Mouse (Mus musculus) macrophage (primary cell): ENCODE results near the gene Txndc2. TPM values are rescaled to one million over a fixed set of nuclear protein-coding genes. Genes with fewer than 3 reads are reported as not detected.
"Not testable (repeated sequence)": the region's sequence is repeated elsewhere in the genome, so short reads cannot be mapped to it uniquely, and the experiment has no call there.

Experiments
- H3K27ac ChIP-seq: fragments of 350-480 bp; formaldehyde crosslinking; 2 replicates; pipeline ENCODE4 v1.9.0; 2021
- H3K36me3 ChIP-seq: fragments of 350-480 bp; formaldehyde crosslinking; 2 replicates; pipeline ENCODE4 v1.9.0; 2021; ENCODE audit errors: inconsistent target
- H3K4me3 ChIP-seq: fragments of 350-480 bp; formaldehyde crosslinking; 2 replicates; pipeline ENCODE4 v1.9.0; 2021; ENCODE audit errors: inconsistent target
- H3K79me2 ChIP-seq: fragments of 350-480 bp; formaldehyde crosslinking; 2 replicates; pipeline ENCODE4 v1.9.0; 2021; ENCODE audit errors: inconsistent target
- WGBS: methylation state at CpG from one replicate; pipeline ENCODE4 v1.1.7; 2026; ENCODE audit warnings: inconsistent platforms; ENCODE audit not compliant: missing documents; 5-methylcytosine and 5-hydroxymethylcytosine counted together
- polyA plus RNA-seq: library from polyadenylated mRNA; stranded (reverse); fragments of 250-400 nt; gene quantifications from 3 replicates; pipeline ENCODE4 v1.2.4, GENCODE M21; 2018; ENCODE audit warnings: inconsistent platforms

The Txndc2 gene
- polyA plus RNA-seq, 1 experiment from 2014 or later = 0.10 TPM

DNA sequence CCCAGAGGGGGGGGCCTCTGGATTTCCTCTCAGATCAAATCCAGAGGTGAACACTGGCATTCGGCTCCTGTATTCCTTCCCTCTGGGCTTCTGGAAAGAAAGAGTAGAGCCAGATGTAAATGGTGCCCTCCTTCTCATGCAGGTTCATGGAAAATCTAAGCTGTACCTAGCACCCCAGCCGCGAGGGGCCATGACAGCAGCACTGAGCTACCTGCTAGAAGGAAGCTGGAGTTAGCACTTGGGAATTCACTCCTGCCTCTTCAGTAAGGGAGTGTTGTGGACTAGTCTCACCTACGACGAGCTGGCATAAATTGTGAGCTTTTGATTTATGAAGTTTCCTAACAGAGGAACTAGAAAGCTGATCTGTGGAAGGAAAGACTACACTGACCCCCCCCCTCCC is 1.6 kb upstream of the Txndc2 start:
- WGBS = 64% methylated on average over 5 of the region's 5 CpGs
- no peaks in the 10 kb centered on the region for H3K36me3 ChIP-seq
- no peak overlapping the region for H3K4me3 ChIP-seq
- 0 out of 2 replicates have a peak overlapping the region, but pooled peaks have one; percentile 10 for H3K27ac ChIP-seq
- no peaks in the 10 kb centered on the region for H3K79me2 ChIP-seq

- H3K27ac ChIP-seq = peak overlapping the region; percentile 10; the same call in 1 of the 2 replicates
- WGBS = 24% methylated on average over 10 of the region's 10 CpGs
- no peaks in the 10 kb centered on the region for H3K36me3 ChIP-seq
- no peaks in the 10 kb centered on the region for H3K79me2 ChIP-seq
- H3K4me3 ChIP-seq = no peak overlapping the region
Observed at GRCm38 (mm10) chr17:65643051-65643521, 1.1 kb upstream of the Txndc2 start.

DNA sequence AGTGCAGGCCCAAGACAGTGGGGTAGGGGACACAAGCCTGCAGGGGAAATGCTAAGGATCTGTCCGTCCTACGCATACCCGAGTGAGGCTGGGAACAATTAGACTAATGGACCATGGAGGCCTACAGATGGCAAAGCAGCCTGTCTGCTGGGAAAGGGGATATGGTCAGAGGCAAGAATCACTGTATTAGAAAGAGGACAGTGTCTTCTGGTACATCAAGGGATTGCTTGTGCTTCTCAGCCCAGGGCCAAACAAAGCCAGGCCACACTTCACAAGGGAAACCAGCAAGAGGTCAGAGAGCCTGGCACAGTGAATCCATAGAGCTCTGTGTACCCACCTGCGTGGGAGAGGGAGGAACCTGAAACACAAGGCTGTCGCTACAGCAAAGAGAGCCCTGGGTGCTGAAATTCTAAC is 617 bp upstream of the Txndc2 start:
- no peaks in the 10 kb centered on the region for H3K36me3 ChIP-seq
- 71% methylated on average over 5 of the region's 5 CpGs for WGBS
- H3K4me3 ChIP-seq = no peak overlapping the region
- H3K79me2 ChIP-seq = no peaks in the 10 kb centered on the region
- peak overlapping the region; percentile 10; the same call in 1 of the 2 replicates for H3K27ac ChIP-seq

GRCm38 (mm10) chr17:65639144-65639543 is 2.8 kb downstream of the Txndc2 start:
- Histone ChIP-seq H3K79me2 (no peaks in the 10 kb centered on the region), H3K27ac (no peak overlapping the region), H3K4me3 (no peak overlapping the region), H3K36me3 (no peaks in the 10 kb centered on the region)
- 92% methylated on average over 1 of the region's 1 CpGs for WGBS

DNA sequence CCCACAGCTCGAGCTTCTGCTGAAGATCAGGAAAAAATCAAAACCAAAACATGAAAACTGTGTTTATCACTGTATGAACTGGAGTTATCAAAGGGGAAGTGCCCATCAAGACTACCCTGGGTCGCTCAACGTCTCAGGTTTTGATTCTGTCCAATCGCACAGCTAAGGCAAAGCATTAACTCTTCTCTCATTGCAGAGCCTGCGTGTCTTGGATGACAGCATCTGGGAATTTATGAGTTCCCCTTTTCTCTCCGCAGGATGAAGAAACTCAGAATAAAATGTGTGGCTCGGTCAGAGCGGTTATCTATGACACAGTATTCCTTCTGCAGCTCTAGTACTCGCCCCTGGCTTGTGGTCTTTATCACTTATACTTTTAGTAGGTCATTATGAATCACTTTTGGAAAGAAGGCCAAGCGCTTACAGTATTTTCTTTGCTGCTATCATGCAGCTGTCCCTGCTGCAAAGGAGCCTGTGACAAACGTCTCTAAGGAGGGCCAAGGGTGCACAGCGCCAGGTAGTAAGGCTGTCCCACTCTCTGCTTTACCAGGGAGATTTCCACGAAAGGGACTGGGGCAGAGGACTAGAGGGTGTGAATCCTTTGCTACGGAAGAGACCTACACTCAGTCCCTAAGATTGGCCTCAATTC is 6.1 kb downstream of the Txndc2 start:
- 14% methylated on average over 14 of the region's 14 CpGs for WGBS
- Histone ChIP-seq H3K36me3 (no peaks in the 10 kb centered on the region), H3K27ac (no peak overlapping the region), H3K79me2 (no peaks in the 10 kb centered on the region), H3K4me3 (no peak overlapping the region)

- H3K79me2 ChIP-seq = no peaks in the 10 kb centered on the region
- 36% methylated on average over 6 of the region's 6 CpGs for WGBS
- no peak overlapping the region for H3K4me3 ChIP-seq
- no peaks in the 10 kb centered on the region for H3K36me3 ChIP-seq
- no peak overlapping the region for H3K27ac ChIP-seq
Observed at GRCm38 (mm10) chr17:65629943-65630342, 12.0 kb downstream of the Txndc2 start.

- H3K4me3 ChIP-seq, H3K79me2 ChIP-seq, H3K27ac ChIP-seq, H3K36me3 ChIP-seq: not testable (repeated sequence)
- WGBS = 94% methylated on average over 7 of the region's 13 CpGs
Observed at GRCm38 (mm10) chr17:65628823-65629532, 13.0 kb downstream of the Txndc2 start.

- Histone ChIP-seq H3K4me3 (no peak overlapping the region), H3K36me3 (no peaks in the 10 kb centered on the region), H3K79me2 (no peaks in the 10 kb centered on the region), H3K27ac (no peak overlapping the region)
- 93% methylated on average over 6 of the region's 6 CpGs for WGBS
Observed at GRCm38 (mm10) chr17:65626301-65626700, 15.7 kb downstream of the Txndc2 start.

DNA sequence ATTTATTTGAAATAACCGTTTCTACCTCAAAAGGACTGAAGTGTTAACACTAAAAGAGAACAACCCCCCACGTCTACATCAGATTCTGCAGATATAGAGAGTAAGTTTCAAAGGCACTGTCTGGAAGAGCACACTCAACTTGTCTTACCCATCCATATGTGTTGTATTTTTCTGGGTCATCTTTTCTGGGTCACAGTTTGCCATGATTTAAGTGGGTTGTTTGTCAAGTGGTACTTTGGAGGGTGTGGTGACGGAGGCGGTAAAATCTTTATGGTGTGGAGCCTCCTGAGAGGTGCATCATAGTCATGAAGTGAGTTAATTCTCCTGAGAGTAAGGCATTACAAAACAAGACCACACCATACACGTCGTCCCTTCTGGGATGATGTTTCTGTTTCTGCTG is 16.4 kb downstream of the Txndc2 start:
- Histone ChIP-seq H3K36me3 (no peaks in the 10 kb centered on the region), H3K79me2 (no peaks in the 10 kb centered on the region), H3K27ac (no peak overlapping the region), H3K4me3 (no peak overlapping the region)
- 94% methylated on average over 6 of the region's 6 CpGs for WGBS

DNA sequence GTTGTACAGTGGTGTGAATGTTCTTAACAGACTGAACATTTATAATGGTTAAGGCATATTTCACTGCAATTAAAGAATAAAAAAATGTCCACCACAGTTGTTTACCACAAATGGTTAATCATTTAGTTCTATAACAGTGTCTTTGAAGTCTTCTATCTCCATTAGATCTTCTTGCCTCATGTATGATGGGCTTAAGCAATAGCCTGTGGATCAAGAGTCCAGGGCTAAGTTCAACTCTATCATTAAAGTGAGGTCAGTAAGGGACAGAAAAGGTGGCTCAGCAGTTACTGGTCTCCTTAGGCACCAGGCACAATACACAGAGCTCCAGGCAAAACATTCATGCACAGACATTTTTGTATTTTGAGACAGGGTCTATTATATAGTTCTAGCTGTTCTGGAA is 18.8 kb downstream of the Txndc2 start:
- H3K27ac ChIP-seq = no peak overlapping the region
- H3K79me2 ChIP-seq = no peaks in the 10 kb centered on the region
- no peaks in the 10 kb centered on the region for H3K36me3 ChIP-seq
- no peak overlapping the region for H3K4me3 ChIP-seq

DNA sequence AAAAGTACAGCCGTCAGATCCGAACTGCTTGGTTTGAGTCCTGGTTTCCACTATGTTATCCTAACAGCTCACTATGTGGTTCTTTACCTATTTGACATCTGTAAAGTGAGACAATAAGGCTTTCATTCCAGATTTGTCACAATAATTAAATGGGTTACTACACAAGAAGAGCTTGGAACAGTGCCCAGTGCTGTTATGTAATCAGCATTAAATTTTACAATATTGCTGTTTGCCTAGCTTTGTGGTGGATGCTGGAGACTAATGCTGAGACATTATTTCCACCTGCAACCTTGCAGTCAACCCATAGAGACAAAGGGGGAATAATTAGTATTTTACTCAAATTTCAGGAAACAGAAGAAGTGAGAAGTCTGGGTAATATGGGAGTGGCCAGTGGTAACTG is 23.5 kb downstream of the Txndc2 start:
- H3K79me2 ChIP-seq = no peaks in the 10 kb centered on the region
- no peak overlapping the region for H3K27ac ChIP-seq
- H3K36me3 ChIP-seq = no peaks in the 10 kb centered on the region
- H3K4me3 ChIP-seq = no peak overlapping the region
- 92% methylated on average over 2 of the region's 2 CpGs for WGBS

DNA sequence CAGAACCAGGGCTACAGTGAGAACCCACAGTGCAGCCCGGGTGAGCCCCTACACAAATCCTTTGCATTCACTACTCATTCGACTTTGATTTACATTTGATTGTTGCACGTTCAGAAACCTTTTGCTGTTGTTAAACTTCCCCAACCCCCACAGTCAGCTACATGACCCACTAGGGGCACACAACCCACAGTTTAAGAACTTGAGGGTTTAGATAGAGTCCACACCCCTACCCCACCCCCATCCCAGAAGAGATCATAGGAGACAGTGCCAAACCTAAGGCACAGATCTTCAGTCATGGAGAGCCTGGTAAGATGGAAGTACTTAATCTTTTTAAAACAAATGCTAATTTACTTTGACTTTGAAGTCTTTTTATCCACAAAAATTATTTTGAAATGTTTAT is 26.3 kb downstream of the Txndc2 start:
- H3K4me3 ChIP-seq = no peak overlapping the region
- peaks cover 19% of the 10 kb centered on the region for H3K79me2 ChIP-seq
- WGBS = 70% methylated on average over 3 of the region's 3 CpGs
- no peak overlapping the region for H3K27ac ChIP-seq
- no peaks in the 10 kb centered on the region for H3K36me3 ChIP-seq

- 6% methylated on average over 9 of the region's 9 CpGs for WGBS
- Histone ChIP-seq H3K4me3 (peak overlapping the region; percentile 62), H3K27ac (peak overlapping the region; percentile 83), H3K36me3 (no peaks in the 10 kb centered on the region), H3K79me2 (peaks cover 31% of the 10 kb centered on the region)
Observed at GRCm38 (mm10) chr17:65614431-65614830, 27.5 kb downstream of the Txndc2 start.

GRCm38 (mm10) chr17:65613463-65614412 is 28.2 kb downstream of the Txndc2 start, which contains the start of gene Vapa:
Gene Vapa, minus strand, starts transcription at chr17:65613555.
- peak within 1 kb of the TSS; percentile 83 for H3K27ac ChIP-seq
- peaks cover 38% of the 10 kb centered on the region for H3K79me2 ChIP-seq
- peak within 1 kb of the TSS; percentile 75 for H3K4me3 ChIP-seq
- 1% methylated on average over 79 of the region's 85 CpGs for WGBS
- H3K36me3 ChIP-seq = no peaks in the 10 kb centered on the region
